Mouse (Mus musculus) olfactory bulb, adult 2 months (tissue): Measurements from ENCODE around the gene Sec23b. TPM values are rescaled to one million over a fixed set of nuclear protein-coding genes. Genes with fewer than 3 reads are reported as not detected.

Source experiments
- H3K27ac ChIP-seq: fragments of 200-500 bp; 2 replicates; pipeline ENCODE4 v1.5.1; 2012; ENCODE audit warnings: low read depth, low read length; ENCODE audit not compliant: insufficient read depth
- H3K4me1 ChIP-seq: fragments of 200-500 bp; 2 replicates; pipeline ENCODE4 v1.6.1; 2012; ENCODE audit warnings: low read length; ENCODE audit not compliant: control insufficient read depth, insufficient read depth
- H3K4me3 ChIP-seq: fragments of 200-500 bp; 2 replicates; pipeline ENCODE4 v1.5.1; 2012; ENCODE audit warnings: mild to moderate bottlenecking, low read depth, low read length, moderate library complexity; ENCODE audit not compliant: insufficient read depth
- CTCF ChIP-seq: fragments of 200-500 bp; IDR thresholded peaks from 2 replicates; pipeline ENCODE4 v1.5.1; 2012; ENCODE audit warnings: low read depth, mild to moderate bottlenecking, low read length, moderate library complexity; ENCODE audit not compliant: insufficient read depth
- POLR2A ChIP-seq: fragments of 200-500 bp; IDR thresholded peaks from 2 replicates; pipeline ENCODE4 v1.6.1; 2012; ENCODE audit warnings: mild to moderate bottlenecking, low read depth, low read length, moderate library complexity; ENCODE audit not compliant: insufficient read depth
- WGBS: fragments of 180-500 bp; shearing (Covaris S2); methylation state at CpG from one replicate; pipeline ENCODE4 v1.1.7; 2018; 5-methylcytosine and 5-hydroxymethylcytosine counted together
- polyA plus RNA-seq: library from polyadenylated mRNA; stranded (reverse); fragments of >200 nt; gene quantifications from 2 replicates; pipeline ENCODE4 v1.2.4, GENCODE M21; 2012; ENCODE audit warnings: low replicate concordance; ENCODE audit not compliant: missing spikeins, insufficient read depth, insufficient read length

Sec23b gene
- polyA plus RNA-seq, 1 experiment = not detected

- WGBS = 65% methylated on average over 5 of the region's 5 CpGs
- Histone ChIP-seq H3K27ac (no peak overlapping the region), H3K4me3 (no peak overlapping the region), H3K4me1 (peaks cover 12% of the 10 kb centered on the region)
- TF ChIP-seq POLR2A (no peak), CTCF (no peak)
Observed at GRCm38 (mm10) chr2:144634231-144634630, 78.2 kb downstream of the Sec23b start.

DNA sequence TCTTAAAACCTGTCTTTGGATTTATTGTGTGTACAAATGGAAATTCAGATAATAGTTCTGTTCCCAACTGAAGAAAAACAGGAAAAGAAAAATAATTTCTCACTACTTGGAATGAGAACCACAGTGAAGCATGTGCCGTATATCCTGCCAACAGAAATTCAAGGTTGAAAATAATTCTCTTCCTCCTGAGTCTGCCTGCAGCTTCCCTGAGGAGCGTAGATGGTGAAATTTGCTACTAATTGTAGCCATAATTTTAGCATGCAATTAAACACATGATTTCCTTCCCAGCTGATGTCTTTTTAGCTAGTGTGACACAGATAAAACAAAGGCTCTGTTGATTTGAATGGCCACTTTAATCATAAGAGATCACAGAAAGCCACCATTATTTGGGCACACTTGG is 78.7 kb downstream of the Sec23b start:
- TF ChIP-seq CTCF = no peak
- no peak for TF ChIP-seq POLR2A
- WGBS = 27% methylated on average over 2 of the region's 2 CpGs
- Histone ChIP-seq H3K4me1 (peaks cover 12% of the 10 kb centered on the region), H3K27ac (no peak overlapping the region), H3K4me3 (no peak overlapping the region)

DNA sequence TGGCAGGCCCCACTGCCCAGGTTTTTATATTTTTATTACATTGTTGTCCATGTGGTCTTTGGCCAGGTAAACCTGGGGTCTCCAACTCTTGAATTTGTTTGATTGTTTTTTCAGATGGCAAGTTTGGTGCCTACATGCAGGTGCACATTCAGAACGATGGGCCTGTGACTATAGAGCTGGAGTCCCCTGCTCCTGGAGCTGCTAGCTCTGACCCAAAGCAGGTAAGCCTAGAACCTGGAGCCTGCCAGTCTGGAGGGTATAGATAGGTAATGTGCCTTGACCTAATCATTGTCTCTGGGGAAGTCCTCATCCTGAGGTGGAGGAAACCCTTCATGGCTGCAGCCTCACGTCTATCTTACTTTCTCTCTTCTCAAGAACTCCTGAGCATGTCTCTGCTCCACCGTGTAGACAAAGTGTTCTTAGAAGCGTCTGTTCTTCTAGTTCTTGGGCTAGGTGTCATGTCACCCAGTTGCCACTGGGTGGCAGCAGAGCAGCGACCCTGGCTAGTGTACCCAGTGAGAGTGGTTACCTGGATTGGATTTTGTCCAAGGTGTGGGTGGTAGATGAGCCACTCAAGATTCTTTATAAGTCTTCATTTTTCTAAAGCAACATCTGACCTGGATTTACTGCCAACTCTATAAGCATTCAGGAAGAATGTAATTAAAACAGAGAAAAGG is 79.8 kb downstream of the Sec23b start:
- peaks cover 12% of the 10 kb centered on the region for H3K4me1 ChIP-seq
- TF ChIP-seq CTCF (peak; percentile 63; the same call in 1 of the 2 replicates), POLR2A (no peak)
- H3K27ac ChIP-seq = no peak overlapping the region
- WGBS = 16% methylated on average over 5 of the region's 5 CpGs
- H3K4me3 ChIP-seq = no peak overlapping the region

DNA sequence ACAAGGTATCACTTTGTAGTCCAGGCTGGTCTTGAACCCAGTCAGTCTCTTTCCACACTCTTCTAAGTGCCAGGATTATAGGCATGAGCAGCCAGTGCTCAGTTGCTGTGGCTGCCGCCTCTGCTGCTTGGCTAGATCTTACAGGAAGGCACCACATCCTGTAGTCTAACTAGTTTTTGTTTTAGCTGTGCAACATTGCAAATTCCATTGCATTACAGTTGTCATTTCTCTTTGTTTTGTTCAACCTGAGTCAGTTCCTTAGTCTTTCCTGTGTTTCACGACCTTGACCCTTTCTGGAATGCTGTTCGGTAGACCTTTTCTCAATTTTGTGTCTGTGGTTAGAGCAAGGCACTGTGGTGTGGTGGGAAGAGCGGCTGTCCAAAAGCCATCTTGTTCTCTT is 81.2 kb downstream of the Sec23b start:
- Histone ChIP-seq H3K27ac (no peak overlapping the region), H3K4me3 (no peak overlapping the region), H3K4me1 (peaks cover 12% of the 10 kb centered on the region)
- TF ChIP-seq CTCF = no peak
- TF ChIP-seq POLR2A = no peak
- WGBS = 92% methylated on average over 4 of the region's 4 CpGs

DNA sequence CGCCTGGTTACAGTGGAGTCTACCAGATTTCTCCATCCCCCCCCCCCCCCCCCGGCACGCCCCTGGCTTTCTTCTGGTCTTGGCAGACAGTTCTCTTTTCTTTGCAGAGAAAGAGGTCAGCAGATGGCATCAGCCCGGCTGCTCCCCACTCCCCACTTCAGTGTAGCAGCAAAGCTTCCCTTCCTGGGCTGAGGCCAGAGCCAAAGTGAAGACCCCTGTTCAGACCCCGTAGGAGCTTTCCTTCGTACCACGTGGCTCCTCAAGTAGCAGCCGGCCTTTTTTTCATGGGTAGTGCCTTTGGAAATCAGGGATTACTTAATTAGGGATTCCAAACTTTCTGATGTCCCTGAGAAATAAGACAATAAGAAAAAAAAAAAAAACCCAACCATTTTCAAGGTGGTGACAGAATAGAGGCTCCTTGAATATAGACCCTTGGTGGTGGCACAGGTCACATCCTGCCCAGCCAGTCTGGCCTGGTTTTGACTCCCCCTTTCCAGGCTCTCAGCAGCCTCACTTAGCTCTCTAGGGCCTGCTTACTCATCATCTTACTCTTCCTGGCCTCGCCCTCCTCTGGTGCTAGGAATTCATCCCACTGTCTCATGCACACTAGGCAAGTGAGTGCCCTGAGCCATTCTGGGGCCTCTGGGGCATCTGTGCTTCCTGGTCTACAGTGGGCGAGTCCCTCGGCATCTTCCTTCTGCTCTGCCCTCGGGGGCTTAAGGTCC is 81.8 kb downstream of the Sec23b start:
- TF ChIP-seq POLR2A (no peak), CTCF (no peak)
- WGBS = 72% methylated on average over 12 of the region's 12 CpGs
- no peak overlapping the region for H3K27ac ChIP-seq
- no peak overlapping the region for H3K4me3 ChIP-seq
- peaks cover 12% of the 10 kb centered on the region for H3K4me1 ChIP-seq

- no peak for TF ChIP-seq CTCF
- no peak for TF ChIP-seq POLR2A
- peaks cover 8% of the 10 kb centered on the region for H3K4me1 ChIP-seq
- H3K4me3 ChIP-seq = no peak overlapping the region
- WGBS = 67% methylated on average over 4 of the region's 4 CpGs
- no peak overlapping the region for H3K27ac ChIP-seq
Observed at GRCm38 (mm10) chr2:144638719-144639118, 82.7 kb downstream of the Sec23b start.

GRCm38 (mm10) chr2:144640101-144640500 is 84.1 kb downstream of the Sec23b start:
- TF ChIP-seq POLR2A (no peak), CTCF (no peak)
- Histone ChIP-seq H3K4me3 (no peak overlapping the region), H3K4me1 (peaks cover 3% of the 10 kb centered on the region; the same call in 1 of the 2 replicates), H3K27ac (no peak overlapping the region)
- WGBS = 82% methylated on average over 7 of the region's 7 CpGs

Other genes starting within 250 kb of the Sec23b start
- gene Ovol2, start 224.1 kb upstream of the Sec23b start, polyA plus RNA-seq = not detected in 2 replicates
- gene Kat14, start 187.2 kb upstream of the Sec23b start, polyA plus RNA-seq = not detected in 2 replicates
- not detected in 2 replicates for gene Pet117, start 187.2 kb upstream of the Sec23b start, polyA plus RNA-seq
- 44.3 TPM in 1 of 2 replicates, not detected in the other for gene Dzank1, start 28.8 kb upstream of the Sec23b start, polyA plus RNA-seq
- not detected in 2 replicates for gene Polr3f, start 28.5 kb upstream of the Sec23b start, polyA plus RNA-seq
- not detected in 2 replicates for gene Rbbp9, start 5.4 kb upstream of the Sec23b start, polyA plus RNA-seq
- not detected in 2 replicates for gene Smim26, start 37.8 kb downstream of the Sec23b start, polyA plus RNA-seq
- gene Dtd1, start 43.7 kb downstream of the Sec23b start, polyA plus RNA-seq = not detected in 2 replicates